Comparison of ENCODE assay signal across 8 mouse cellular contexts in the genomic region with DNA sequence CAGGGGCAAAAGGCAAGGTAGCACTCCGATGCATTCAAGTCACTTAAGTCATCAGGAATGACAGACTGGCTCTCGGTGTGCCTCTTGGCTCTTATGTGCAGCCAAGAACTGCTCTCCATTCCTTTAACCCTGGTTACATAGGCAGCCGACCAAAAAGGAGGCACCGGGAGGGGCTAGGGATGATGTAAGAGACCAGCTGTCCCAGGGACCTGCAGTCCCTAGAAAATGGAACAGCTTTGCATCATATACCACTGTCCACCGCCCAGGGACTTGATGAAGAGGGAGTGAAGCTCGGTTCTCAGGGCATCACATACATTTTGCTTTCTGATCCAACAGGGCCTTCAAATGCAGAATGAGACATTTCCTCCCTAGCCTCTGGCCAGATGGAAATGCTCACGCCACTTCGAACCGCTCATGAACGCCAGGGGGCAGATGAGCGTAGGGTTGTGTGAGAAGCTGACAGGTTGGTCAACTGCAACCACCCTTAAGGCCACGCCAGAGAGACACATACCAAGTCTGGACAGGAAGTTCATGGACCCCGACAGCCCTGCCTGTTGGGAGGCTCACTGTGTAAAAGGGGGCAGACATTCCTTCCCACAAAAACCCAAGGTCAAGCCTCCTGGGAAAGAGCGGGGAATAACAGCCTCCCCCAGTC. TPM values are rescaled to one million over a fixed set of nuclear protein-coding genes. Genes with fewer than 3 reads are reported as not detected.
DNase-seq lines count a peak whose midpoint lies in the region; ATAC-seq and TF ChIP-seq lines count a peak whose summit lies in the region.

No protein-coding gene starts in this region.

- no peaks in the 10 kb centered on the region for H3K79me2 ChIP-seq in MEL (ENCODE audit: control insufficient read depth, insufficient read depth, low read length, poor library complexity)

- no peak for TF ChIP-seq POLR2A in MEL (IDR thresholded peaks at IDR 0.05; ENCODE audit: control insufficient read depth in 1 of 2, insufficient read depth in 1 of 2, low read depth in 1 of 2, low read length in 2 of 2, poor library complexity in 1 of 2)

- no peak for DNase-seq in MEL (ENCODE audit: low read depth, low spot score)
- peak; percentile 14 for DNase-seq in c-Kit-positive CD71-positive TER-119-positive erythroid progenitor cells, embryonic 14.5 days (ENCODE audit: low spot score)
- DNase-seq in hindbrain, embryonic 10.5 days (ENCODE audit: low spot score) = peak; percentile 79
- DNase-seq in layer of hippocampus, postnatal 14 days (ENCODE audit: low spot score in 2 of 2) = peak; percentile 73 to 82
- DNase-seq in lung, postnatal 10 days = peak; percentile 95
- peak; percentile 83 for DNase-seq in ovary, postnatal 36 days (ENCODE audit: low spot score)
- peak; percentile 80 to 90 for DNase-seq in urinary bladder, adult 18-20 months (ENCODE audit: low spot score in 2 of 2)

- no peak for TF ChIP-seq RAD21 in MEL (IDR thresholded peaks at IDR 0.05; ENCODE audit: low read depth, low read length)

- 20% methylated on average over 14 of the region's 14 CpGs for WGBS in forebrain, embryonic 16.5 days
- WGBS in hindbrain, embryonic 10.5 days = 23% methylated on average over 14 of the region's 14 CpGs

- no peak overlapping the region for H3K4me3 ChIP-seq in MEL (ENCODE audit: control insufficient read depth in 1 of 2, insufficient read depth in 1 of 2, low read depth in 2 of 2, low read length in 2 of 2)
- no peak overlapping the region for H3K4me3 ChIP-seq in forebrain, embryonic 16.5 days (replicated peaks; ENCODE audit: low read length)
- 0 out of 2 replicates have a peak overlapping the region, but pooled peaks have one; percentile 23 for H3K4me3 ChIP-seq in hindbrain, embryonic 10.5 days

- H3K4me1 ChIP-seq in MEL (ENCODE audit: control insufficient read depth in 1 of 2, insufficient read depth in 2 of 2, low read length in 2 of 2) = no peaks in the 10 kb centered on the region
- no peaks in the 10 kb centered on the region for H3K4me1 ChIP-seq in forebrain, embryonic 16.5 days (replicated peaks; ENCODE audit: control insufficient read depth, insufficient read depth, low read length)
- peaks cover 30% of the 10 kb centered on the region for H3K4me1 ChIP-seq in hindbrain, embryonic 10.5 days (replicated peaks)

- H3K27me3 ChIP-seq in MEL (ENCODE audit: control insufficient read depth in 1 of 2, insufficient read depth in 2 of 2, low read length in 2 of 2) = peaks cover 6 to 27% of the 10 kb centered on the region in 2 experiments
- no peaks in the 10 kb centered on the region for H3K27me3 ChIP-seq in forebrain, embryonic 16.5 days (replicated peaks; ENCODE audit: control insufficient read depth, insufficient read depth, low read length)
- H3K27me3 ChIP-seq in hindbrain, embryonic 10.5 days (ENCODE audit: insufficient read depth, poor library complexity, severe bottlenecking) = peaks cover 58% of the 10 kb centered on the region

- no peak for TF ChIP-seq EP300 in MEL (IDR thresholded peaks at IDR 0.05; ENCODE audit: low read depth in 1 of 2, low read length in 2 of 2)

- ATAC-seq in forebrain, embryonic 16.5 days = peak; percentile 49; the same call in 1 of the 2 replicates

- no peaks in the 10 kb centered on the region for H3K36me3 ChIP-seq in MEL (ENCODE audit: control insufficient read depth in 1 of 2, insufficient read depth in 2 of 2, low read length in 2 of 2)
- no peaks in the 10 kb centered on the region for H3K36me3 ChIP-seq in forebrain, embryonic 16.5 days (ENCODE audit: control insufficient read depth, insufficient read depth)
- no peaks in the 10 kb centered on the region for H3K36me3 ChIP-seq in hindbrain, embryonic 10.5 days

- TF ChIP-seq CTCF in MEL (IDR thresholded peaks at IDR 0.05 in 2 of 3, conservative IDR thresholded peaks at IDR 0.05 in 1 of 3; ENCODE audit: control insufficient read depth in 1 of 3, insufficient read depth in 1 of 3, low read depth in 2 of 3, low read length in 3 of 3, poor library complexity in 1 of 3, severe bottlenecking in 1 of 3) = peak in 2 of 3 experiments; percentile 13 to 30; a peak in 2 of 6 replicates

- no peak overlapping the region for H3K4me2 ChIP-seq in forebrain, embryonic 16.5 days (ENCODE audit: low read length)

- no peak overlapping the region for H3K27ac ChIP-seq in MEL (ENCODE audit: control insufficient read depth, low read depth, low read length)
- no peak overlapping the region for H3K27ac ChIP-seq in forebrain, embryonic 16.5 days (ENCODE audit: low read length)
- H3K27ac ChIP-seq in hindbrain, embryonic 10.5 days = 0 out of 2 replicates have a peak overlapping the region, but pooled peaks have one; percentile 53

- no peaks in the 10 kb centered on the region for H3K9me3 ChIP-seq in MEL (replicated peaks; ENCODE audit: insufficient read depth, low read length)
- H3K9me3 ChIP-seq in forebrain, embryonic 16.5 days (ENCODE audit: control insufficient read depth, low read length) = no peaks in the 10 kb centered on the region
- H3K9me3 ChIP-seq in hindbrain, embryonic 10.5 days = no peaks in the 10 kb centered on the region

- no peak overlapping the region for H3K9ac ChIP-seq in MEL (ENCODE audit: control insufficient read depth, low read depth, low read length, poor library complexity, severe bottlenecking)
- no peak overlapping the region for H3K9ac ChIP-seq in forebrain, embryonic 16.5 days (replicated peaks; ENCODE audit: low read depth, low read length)

TF ChIP-seq in MEL, 35 proteins besides CTCF, POLR2A, EP300 and RAD21:
- TF ChIP-seq ELF1 (IDR thresholded peaks at IDR 0.05; ENCODE audit: low read depth, low read length) = no peak
- no peak for TF ChIP-seq SMC3 (IDR thresholded peaks at IDR 0.05; ENCODE audit: low read depth, low read length)
- no peak for TF ChIP-seq MAFK (IDR thresholded peaks at IDR 0.05; ENCODE audit: borderline replicate concordance, low read depth, low read length)
- no peak for TF ChIP-seq UBTF (IDR thresholded peaks at IDR 0.05; ENCODE audit: borderline replicate concordance, insufficient read depth, low read depth, low read length)
- no peak for TF ChIP-seq TBP (IDR thresholded peaks at IDR 0.05; ENCODE audit: low read depth, low read length)
- TF ChIP-seq NRF1 (IDR thresholded peaks at IDR 0.05; ENCODE audit: insufficient read depth, low read depth, low read length, poor library complexity, severe bottlenecking) = no peak
- TF ChIP-seq ZKSCAN1 (IDR thresholded peaks at IDR 0.05; ENCODE audit: low read depth, low read length) = no peak
- TF ChIP-seq TAL1 (IDR thresholded peaks at IDR 0.05; ENCODE audit: low read length) = no peak
- no peak for TF ChIP-seq SIN3A (IDR thresholded peaks at IDR 0.05; ENCODE audit: low read length)
- TF ChIP-seq CHD1 (IDR thresholded peaks at IDR 0.05; ENCODE audit: low read depth, low read length) = no peak

RNA-seq across cellular contexts. Expression of a gene that starts 25.8 kb away (rescaled TPM):
- total RNA-seq in MEL (2012; rRNA removed) = 0.20 and 0.23 TPM in 2 replicates
- polyA plus RNA-seq in MEL (2012; ENCODE audit: insufficient read depth in 1 of 2, insufficient read length in 2 of 2, low read depth in 1 of 2, low replicate concordance in 2 of 2, missing spikeins in 1 of 2) = 1 to 10 TPM in 1 of 2 experiments, not detected in 1; 2.7 TPM
- 0.29 and 0.30 TPM in 2 replicates for polyA plus RNA-seq in forebrain, embryonic 16.5 days (2015; fragmentation: Nextera tagmentation; extraction: Ambion mirVana)
- 2.1 and 2.7 TPM in 2 replicates for polyA plus RNA-seq in hindbrain, embryonic 10.5 days (2016; fragmentation: Nextera tagmentation; extraction: Ambion mirVana)
- total RNA-seq in layer of hippocampus, postnatal 14 days (2021) = 10 to 100 TPM; 29.6 to 31.2 TPM

RNA-seq across cellular contexts. Expression of a gene that starts 38.4 kb away (rescaled TPM):
- total RNA-seq in MEL (2012; rRNA removed) = not detected in 2 replicates
- polyA plus RNA-seq in MEL (2012; ENCODE audit: insufficient read depth in 1 of 2, insufficient read length in 2 of 2, low read depth in 1 of 2, low replicate concordance in 2 of 2, missing spikeins in 1 of 2) = not detected
- polyA plus RNA-seq in forebrain, embryonic 16.5 days (2015; fragmentation: Nextera tagmentation; extraction: Ambion mirVana) = 8.1 and 8.4 TPM in 2 replicates
- polyA plus RNA-seq in hindbrain, embryonic 10.5 days (2016; fragmentation: Nextera tagmentation; extraction: Ambion mirVana) = 2.1 and 3.4 TPM in 2 replicates
- total RNA-seq in layer of hippocampus, postnatal 14 days (2021) = 100 to 1,000 TPM; 131 to 134 TPM
